Mouse (Mus musculus) limb, embryonic 11.5 days (tissue): ENCODE data around the gene Slc26a8. TPM values are rescaled to one million over a fixed set of nuclear protein-coding genes. Genes with fewer than 3 reads are reported as not detected.

Experiments
- ATAC-seq: fragments of 200-750 bp; cut with Nextera tagmentation; 2 replicates; pipeline ENCODE4 v1.8.0; 2017; ENCODE audit warnings: low read depth; ENCODE audit not compliant: insufficient number of reproducible peaks, low FRiP score, low TSS enrichment
- DNase-seq: peaks from one replicate; pipeline ENCODE4 v3.0.0-alpha.2; 2015; ENCODE audit warnings: low spot score
- H3K27ac ChIP-seq: fragments of 300-500 bp; sonication (generic); replicated peaks from 2 replicates; pipeline ENCODE4 v1.5.1; 2014; ENCODE audit warnings: low read depth, mild to moderate bottlenecking, low read length
- H3K27me3 ChIP-seq: fragments of 300-500 bp; sonication (generic); 2 replicates; pipeline ENCODE4 v1.6.1; 2014; ENCODE audit warnings: mild to moderate bottlenecking, low read length, mixed read lengths; ENCODE audit not compliant: control insufficient read depth, insufficient read depth
- H3K36me3 ChIP-seq: fragments of 300-500 bp; sonication (generic); 2 replicates; pipeline ENCODE4 v1.6.1; 2014; ENCODE audit warnings: mild to moderate bottlenecking, low read length, moderate library complexity, mixed read lengths; ENCODE audit not compliant: control insufficient read depth, insufficient read depth
- H3K4me1 ChIP-seq: fragments of 300-500 bp; sonication (generic); 2 replicates; pipeline ENCODE4 v1.6.1; 2014; ENCODE audit warnings: low read length, mixed read lengths; ENCODE audit not compliant: control insufficient read depth, insufficient read depth
- H3K4me2 ChIP-seq: fragments of 300-500 bp; sonication (generic); 2 replicates; pipeline ENCODE4 v1.6.1; 2014; ENCODE audit warnings: low read depth, mild to moderate bottlenecking, moderate library complexity; ENCODE audit not compliant: severe bottlenecking
- H3K4me3 ChIP-seq: fragments of 300-500 bp; sonication (generic); 2 replicates; pipeline ENCODE4 v1.5.1; 2014; ENCODE audit warnings: low read depth, low read length
- H3K9ac ChIP-seq: fragments of 300-500 bp; sonication (generic); 2 replicates; pipeline ENCODE4 v1.6.1; 2014; ENCODE audit warnings: mild to moderate bottlenecking, low read length
- H3K9me3 ChIP-seq: fragments of 300-500 bp; sonication (generic); 2 replicates; pipeline ENCODE4 v1.6.1; 2016; ENCODE audit warnings: low read length; ENCODE audit not compliant: control insufficient read depth
- WGBS: fragments of 180-500 bp; shearing (Covaris S2); extraction: QIAGEN DNeasy Blood & Tissue Kit; methylation state at CpG from one replicate; pipeline ENCODE4 v1.1.7; 2014; 5-methylcytosine and 5-hydroxymethylcytosine counted together
- polyA plus RNA-seq: library from polyadenylated mRNA; unstranded; fragments of >200 nt; fragmentation: Nextera tagmentation; extraction: Ambion mirVana; gene quantifications from 2 replicates; pipeline ENCODE4 v1.2.1, GENCODE M21; 2014

Gene Slc26a8
- polyA plus RNA-seq, 1 experiment from 2014 or later, result 0.61 TPM

GRCm38 (mm10) chr17:28648607-28649370 lies 41.2 kb downstream of the Slc26a8 start:
- ATAC-seq (no peak), DNase-seq (peak; percentile 43)
- no peaks in the 10 kb centered on the region for H3K36me3 ChIP-seq
- no peak overlapping the region for H3K4me3 ChIP-seq
- no peaks in the 10 kb centered on the region for H3K4me1 ChIP-seq
- 57% methylated on average over 6 of the region's 6 CpGs for WGBS
- H3K9me3 ChIP-seq, result no peaks in the 10 kb centered on the region
- H3K9ac ChIP-seq, result no peak overlapping the region
- no peaks in the 10 kb centered on the region for H3K27me3 ChIP-seq
- H3K27ac ChIP-seq, result no peak overlapping the region
- no peak overlapping the region for H3K4me2 ChIP-seq

- Histone ChIP-seq H3K4me1 (0 out of 2 replicates have a peak, but pooled peaks cover 2% of the 10 kb centered on the region), H3K9me3 (no peaks in the 10 kb centered on the region), H3K9ac (no peak overlapping the region; the same call in 1 of the 2 replicates), H3K27me3 (no peaks in the 10 kb centered on the region), H3K27ac (no peak overlapping the region), H3K4me2 (no peak overlapping the region), H3K4me3 (no peak overlapping the region), H3K36me3 (no peaks in the 10 kb centered on the region)
- WGBS, result 59% methylated on average over 3 of the region's 3 CpGs
- DNase-seq (no peak), ATAC-seq (no peak)
Observed at GRCm38 (mm10) chr17:28646221-28646620, 43.8 kb downstream of the Slc26a8 start.

- Histone ChIP-seq H3K27ac (no peak overlapping the region), H3K27me3 (no peaks in the 10 kb centered on the region), H3K9me3 (no peaks in the 10 kb centered on the region), H3K4me2 (no peak overlapping the region), H3K9ac (no peak overlapping the region), H3K4me1 (0 out of 2 replicates have a peak, but pooled peaks cover 2% of the 10 kb centered on the region), H3K36me3 (no peaks in the 10 kb centered on the region), H3K4me3 (no peak overlapping the region)
- ATAC-seq (no peak), DNase-seq (no peak)
- 46% methylated on average over 4 of the region's 4 CpGs for WGBS
Observed at GRCm38 (mm10) chr17:28644112-28644511, 45.9 kb downstream of the Slc26a8 start.

GRCm38 (mm10) chr17:28643697-28644096 lies 46.3 kb downstream of the Slc26a8 start:
- Histone ChIP-seq H3K27me3 (no peaks in the 10 kb centered on the region), H3K9ac (no peak overlapping the region), H3K9me3 (no peaks in the 10 kb centered on the region), H3K4me3 (no peak overlapping the region), H3K27ac (no peak overlapping the region), H3K4me1 (0 out of 2 replicates have a peak, but pooled peaks cover 2% of the 10 kb centered on the region), H3K36me3 (no peaks in the 10 kb centered on the region), H3K4me2 (no peak overlapping the region)
- DNase-seq, result no peak
- WGBS, result 31% methylated on average over 3 of the region's 3 CpGs
- no peak for ATAC-seq

GRCm38 (mm10) chr17:28640113-28640512 lies 49.9 kb downstream of the Slc26a8 start:
- H3K4me1 ChIP-seq, result 0 out of 2 replicates have a peak, but pooled peaks cover 2% of the 10 kb centered on the region
- 86% methylated on average over 3 of the region's 3 CpGs for WGBS
- DNase-seq (no peak), ATAC-seq (no peak)
- H3K4me2 ChIP-seq, result no peak overlapping the region
- no peaks in the 10 kb centered on the region for H3K27me3 ChIP-seq
- no peak overlapping the region for H3K4me3 ChIP-seq
- no peaks in the 10 kb centered on the region for H3K36me3 ChIP-seq
- no peak overlapping the region for H3K27ac ChIP-seq
- no peak overlapping the region for H3K9ac ChIP-seq
- no peaks in the 10 kb centered on the region for H3K9me3 ChIP-seq

- no peak for ATAC-seq
- Histone ChIP-seq H3K4me3 (no peak overlapping the region), H3K9me3 (no peaks in the 10 kb centered on the region), H3K4me1 (0 out of 2 replicates have a peak, but pooled peaks cover 2% of the 10 kb centered on the region), H3K36me3 (no peaks in the 10 kb centered on the region), H3K9ac (no peak overlapping the region), H3K27me3 (no peaks in the 10 kb centered on the region), H3K27ac (no peak overlapping the region), H3K4me2 (no peak overlapping the region)
- 91% methylated on average over 7 of the region's 7 CpGs for WGBS
- no peak for DNase-seq
Observed at GRCm38 (mm10) chr17:28637711-28638690, 52.0 kb downstream of the Slc26a8 start.

GRCm38 (mm10) chr17:28635842-28636241 lies 54.2 kb downstream of the Slc26a8 start:
- no peaks in the 10 kb centered on the region for H3K27me3 ChIP-seq
- H3K4me1 ChIP-seq, result 0 out of 2 replicates have a peak, but pooled peaks cover 2% of the 10 kb centered on the region
- no peak for ATAC-seq
- no peaks in the 10 kb centered on the region for H3K9me3 ChIP-seq
- 77% methylated on average over 5 of the region's 5 CpGs for WGBS
- no peak overlapping the region for H3K4me3 ChIP-seq
- H3K27ac ChIP-seq, result no peak overlapping the region
- H3K36me3 ChIP-seq, result no peaks in the 10 kb centered on the region
- H3K9ac ChIP-seq, result no peak overlapping the region
- H3K4me2 ChIP-seq, result no peak overlapping the region
- DNase-seq, result no peak

GRCm38 (mm10) chr17:28629125-28629524 lies 60.9 kb downstream of the Slc26a8 start:
- no peak for DNase-seq
- no peaks in the 10 kb centered on the region for H3K36me3 ChIP-seq
- no peak overlapping the region for H3K4me3 ChIP-seq
- H3K9ac ChIP-seq, result no peak overlapping the region
- H3K4me1 ChIP-seq, result 0 out of 2 replicates have a peak, but pooled peaks cover 2% of the 10 kb centered on the region
- no peaks in the 10 kb centered on the region for H3K27me3 ChIP-seq
- no peak overlapping the region for H3K4me2 ChIP-seq
- no peak for ATAC-seq
- WGBS, result 34% methylated on average over 3 of the region's 3 CpGs
- H3K27ac ChIP-seq, result no peak overlapping the region
- no peaks in the 10 kb centered on the region for H3K9me3 ChIP-seq
